Mouse (Mus musculus) lung, postnatal 4 days (tissue): Measurements from ENCODE around the gene Snapc2.
A peak's percentile ranks its signal among the peaks of the same experiment; 100 is the strongest.

ENCODE experiments used
- DNase-seq, 2 experiments: peaks; one replicate each; pipeline ENCODE4 v3.0.0; 2021

Gene Snapc2

DNA sequence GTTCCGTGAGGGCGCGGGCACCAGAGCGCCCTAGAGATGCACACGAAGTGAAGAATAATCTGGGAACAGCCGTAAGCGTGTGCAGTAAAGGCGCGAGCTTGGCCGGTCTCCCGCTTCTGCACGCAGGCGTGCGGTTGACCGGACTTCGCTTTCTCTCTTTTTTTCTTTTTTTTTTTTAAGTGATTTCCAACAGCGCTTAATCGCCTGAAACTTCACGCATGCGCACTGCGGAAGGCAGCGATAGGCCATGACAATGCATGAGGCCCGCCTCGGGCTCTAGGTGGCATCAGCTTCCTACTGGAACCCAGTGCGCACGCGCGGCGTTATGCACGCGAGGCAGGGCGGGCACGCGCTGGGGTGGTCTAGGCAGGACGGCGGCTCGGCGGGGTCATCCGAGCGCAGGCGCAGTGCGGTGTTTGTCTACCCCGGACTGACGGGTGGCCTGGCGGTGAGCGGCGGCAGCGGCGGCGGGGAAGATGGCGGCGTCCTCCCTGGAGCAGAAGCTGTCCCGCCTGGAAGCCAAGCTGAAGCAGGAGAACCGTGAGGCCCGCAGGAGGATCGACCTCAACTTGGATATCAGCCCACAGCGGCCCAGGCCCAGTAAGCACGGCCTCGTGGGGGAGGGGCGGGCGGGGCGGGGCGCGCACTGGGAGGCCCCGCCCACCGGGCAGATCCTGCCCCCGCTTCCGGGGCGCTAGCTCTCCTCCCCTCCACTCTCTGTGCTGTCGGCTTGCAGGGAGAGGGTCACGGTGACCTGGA lies 14.3 kb upstream of the Snapc2 start, which contains the start of the genes Map2k7 and Gm49320:
Gene Map2k7, plus strand, starts transcription at position 307 of the 759 bp plus-strand sequence.
Gene Gm49320, plus strand, starts transcription at position 432 of the 759 bp plus-strand sequence.
- peak; percentile 100 for DNase-seq

DNA sequence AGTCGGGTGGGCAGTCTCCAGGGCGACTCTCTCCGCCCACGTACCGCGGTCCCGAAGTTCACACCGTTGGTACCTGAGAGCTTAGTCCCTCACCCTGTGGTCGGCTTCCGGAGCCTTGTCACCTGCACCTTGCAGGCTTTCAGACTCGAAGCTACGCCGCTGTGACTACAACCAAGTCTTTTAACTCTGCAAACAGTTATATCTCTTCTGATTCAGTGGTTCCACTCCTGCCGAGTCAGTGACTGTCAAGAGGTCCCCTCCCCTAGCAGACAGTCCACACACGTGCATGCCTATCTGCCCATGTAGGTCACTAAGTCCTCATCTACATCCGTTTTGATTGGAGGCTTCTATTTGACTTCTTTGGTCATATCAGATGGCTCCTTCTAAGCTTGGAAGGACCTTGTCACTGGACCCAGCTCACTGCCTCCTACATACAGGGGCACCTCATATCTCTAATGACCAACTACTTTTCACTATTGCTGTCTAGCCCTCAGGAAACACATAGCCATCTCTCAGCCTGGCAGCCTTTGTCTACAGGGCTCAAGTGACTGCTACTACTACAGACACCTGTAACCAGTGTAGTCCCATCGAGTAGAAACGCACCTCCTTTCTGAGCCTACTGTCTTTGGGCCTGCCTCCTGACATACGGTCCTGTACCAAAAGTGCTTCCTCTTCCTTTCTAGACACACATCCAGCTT lies 13.5 kb upstream of the Snapc2 start:
- no peak for DNase-seq

DNA sequence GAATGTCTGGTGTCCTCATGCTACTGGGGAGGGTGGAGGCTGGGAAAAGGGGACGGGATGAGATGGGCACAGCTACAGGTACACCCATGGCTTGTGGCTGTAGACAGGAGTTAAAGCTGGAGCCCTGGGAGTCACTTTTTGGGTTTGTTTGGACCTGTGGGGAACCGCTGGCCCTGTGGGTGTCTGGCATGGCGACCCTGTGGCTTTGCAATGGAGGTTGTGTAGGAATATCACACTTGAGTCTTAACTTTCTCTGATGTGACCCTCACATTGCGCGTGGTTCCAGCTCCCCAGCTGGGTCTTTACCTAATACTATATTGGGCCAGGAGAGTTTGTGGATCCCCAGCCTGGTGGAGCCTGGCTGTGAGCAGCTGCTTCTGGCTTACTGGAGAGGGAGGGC lies 7.8 kb upstream of the Snapc2 start:
- no peak for DNase-seq

- DNase-seq: no peak
Measured at GRCm38 (mm10) chr8:4245737-4246136, 7.1 kb upstream of the Snapc2 start.

DNA sequence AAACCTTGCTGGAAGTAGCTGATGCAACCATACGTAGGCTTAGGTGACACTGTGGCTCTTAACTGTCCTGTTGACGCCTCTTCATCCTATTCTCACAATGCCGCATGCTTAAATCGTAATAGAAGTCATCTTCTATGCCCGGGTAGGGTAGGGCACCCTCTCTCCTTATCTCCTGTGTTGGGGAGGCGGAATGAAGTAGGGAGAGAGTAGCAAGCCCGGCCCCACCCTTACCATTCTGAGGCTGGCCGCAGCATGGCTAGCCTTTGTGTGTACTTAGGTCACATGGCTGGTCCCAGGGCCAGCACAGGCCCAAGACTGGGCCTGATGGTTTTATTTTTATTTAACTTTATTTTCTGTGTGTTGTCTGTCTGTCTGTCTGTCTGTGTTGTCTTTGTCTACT lies 5.6 kb upstream of the Snapc2 start:
- DNase-seq: no peak

- DNase-seq: no peak
Measured at GRCm38 (mm10) chr8:4247951-4248540, 4.8 kb upstream of the Snapc2 start, which contains the start of gene Tgfbr3l. Gene Tgfbr3l, plus strand, starts transcription at chr8:4248214.

- DNase-seq: no peak
Measured at GRCm38 (mm10) chr8:4249213-4249612, 3.7 kb upstream of the Snapc2 start.

DNA sequence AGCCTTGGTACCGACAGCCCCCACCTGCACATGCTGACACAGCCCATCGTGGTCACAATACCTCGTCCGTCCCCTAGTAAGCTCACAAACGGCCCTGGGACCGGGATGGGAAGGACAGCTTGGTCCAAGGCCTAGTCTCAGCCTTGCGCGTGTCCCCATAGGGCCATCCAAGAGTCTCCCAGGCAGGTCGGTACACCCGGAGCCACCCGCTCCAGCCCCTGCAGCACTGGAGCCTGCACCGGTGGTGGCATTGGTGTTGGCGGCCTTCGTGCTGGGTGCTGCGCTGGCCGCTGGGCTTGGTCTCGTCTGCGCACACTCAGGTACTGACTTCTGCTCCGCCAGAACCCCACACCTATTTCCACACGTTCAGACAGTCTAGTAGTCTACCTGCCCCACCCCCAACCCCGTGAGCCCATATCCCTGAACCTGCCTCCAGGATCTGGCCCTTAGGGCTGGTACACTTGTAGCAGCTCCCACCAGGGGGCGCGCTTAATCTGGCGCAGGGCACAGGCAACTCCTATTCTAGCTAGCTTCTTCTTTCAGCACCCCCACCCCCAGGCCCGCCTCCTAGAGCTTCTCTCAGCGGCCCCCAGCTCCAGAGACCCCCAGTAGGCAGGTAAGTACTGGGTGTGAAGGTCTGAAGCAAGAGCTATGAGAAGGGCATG lies 2.4 kb upstream of the Snapc2 start:
- peak; percentile 86 to 88 for DNase-seq

DNA sequence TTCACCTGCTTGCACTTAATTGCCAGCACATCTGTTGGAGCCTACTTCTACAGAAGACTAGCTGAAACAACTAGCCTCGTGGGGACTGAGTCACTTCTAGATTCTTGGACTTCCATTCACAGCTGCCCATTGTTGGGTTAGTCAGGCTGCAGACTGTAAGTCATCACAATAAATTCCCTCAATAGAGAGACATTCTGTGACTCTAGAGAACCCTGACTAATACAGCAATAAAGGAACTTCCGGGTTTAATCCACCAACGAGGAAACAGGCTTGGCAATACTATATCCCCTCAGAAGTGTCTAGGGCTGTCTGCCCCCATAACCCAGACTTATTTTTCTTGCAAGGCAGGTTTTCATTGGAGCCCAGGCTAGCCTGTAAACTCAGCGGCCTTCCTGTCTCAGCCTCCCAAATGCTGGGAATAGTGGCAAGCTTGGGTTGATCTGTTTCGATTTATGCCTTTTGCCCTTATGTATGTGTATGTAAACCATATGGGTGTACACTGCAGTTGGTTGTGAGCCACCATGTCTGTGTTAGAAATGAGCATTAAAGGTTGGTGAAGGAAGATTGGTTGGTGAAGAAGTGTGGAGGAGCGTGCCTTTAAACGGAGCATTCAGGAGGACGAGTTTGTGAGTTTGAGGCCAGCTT lies 642 bp upstream of the Snapc2 start:
- DNase-seq: no peak

DNA sequence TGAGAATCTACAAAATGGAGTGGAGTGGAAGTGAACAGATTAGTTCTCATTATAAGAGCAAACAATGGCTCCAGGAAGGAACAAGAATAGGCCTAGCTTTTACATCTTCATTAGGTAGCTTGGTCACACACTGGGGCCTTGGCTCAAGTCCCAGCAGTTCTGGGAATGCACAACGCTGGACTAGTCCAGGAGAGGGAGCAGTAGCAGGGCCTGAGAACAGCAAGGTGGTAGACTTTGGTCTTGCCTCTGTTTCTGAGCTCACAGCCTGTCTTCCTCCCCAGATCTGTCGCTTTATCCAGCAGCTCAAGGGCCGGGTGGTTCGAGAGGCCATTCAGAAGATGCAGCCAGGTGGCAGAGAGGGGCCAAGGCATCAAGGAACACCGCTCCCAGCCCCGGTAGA lies 1.1 kb downstream of the Snapc2 start:
- peak; percentile 54 to 65 for DNase-seq

DNA sequence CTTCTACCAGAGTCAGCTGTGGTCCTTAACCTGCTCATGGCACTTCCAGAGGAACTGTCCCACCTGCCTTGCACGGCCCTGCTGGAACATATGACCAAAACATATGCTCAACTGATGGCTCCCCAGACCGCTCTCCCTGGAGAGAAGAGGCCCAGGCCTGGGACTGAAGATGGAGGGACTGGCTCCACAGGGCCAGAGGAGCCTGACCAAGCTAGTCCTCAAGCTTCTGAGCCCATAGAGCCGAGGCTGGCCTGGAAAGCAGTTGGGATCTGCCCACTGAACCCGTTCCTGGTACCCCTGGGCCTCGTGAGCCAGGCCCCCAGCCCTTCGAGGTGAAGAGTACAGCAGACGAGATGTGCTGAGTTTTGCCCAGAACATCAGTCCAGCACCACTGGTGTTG lies 2.6 kb downstream of the Snapc2 start:
- DNase-seq: peak in 1 of 2 experiments; percentile 19

DNA sequence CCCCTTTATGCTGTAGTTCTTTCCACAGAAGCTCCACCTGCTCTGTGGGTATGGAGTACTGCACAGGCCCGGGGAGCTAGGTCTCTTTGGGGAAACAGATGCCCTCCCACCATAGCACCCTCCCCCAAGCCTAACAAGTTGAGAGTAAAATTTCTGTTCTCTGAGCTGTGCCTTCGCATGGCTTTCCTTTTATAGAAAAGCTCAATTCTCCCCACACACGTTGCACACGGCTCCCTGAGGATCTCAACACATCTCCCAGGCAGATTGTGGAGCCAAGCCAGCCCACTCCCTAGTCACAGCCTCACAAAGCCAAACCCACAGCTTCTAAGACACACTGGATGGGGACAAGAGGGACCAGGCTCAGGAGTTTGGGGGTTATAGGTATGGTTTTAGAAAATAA lies 4.0 kb downstream of the Snapc2 start:
- peak in 1 of 2 experiments; percentile 15 for DNase-seq

DNA sequence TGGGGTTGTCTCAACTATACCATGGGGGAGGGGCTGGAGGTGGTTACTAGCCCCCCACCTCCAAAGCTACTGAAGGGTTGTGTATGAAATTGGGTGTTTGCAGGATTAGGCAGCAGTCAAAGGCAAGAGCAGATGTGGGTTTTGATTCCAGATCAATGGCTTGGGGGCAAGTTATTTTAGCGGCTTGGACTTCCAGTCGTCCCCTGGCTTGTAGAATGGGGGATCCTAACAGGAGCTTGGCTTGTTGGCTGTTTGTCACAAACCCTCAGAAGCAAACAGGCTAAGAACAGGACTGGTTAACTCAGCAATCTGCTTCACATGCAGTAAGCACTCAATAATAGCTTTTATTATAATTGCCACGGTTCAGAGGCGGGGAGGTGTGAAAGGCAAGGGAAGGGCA lies 4.5 kb downstream of the Snapc2 start:
- DNase-seq: no peak

DNA sequence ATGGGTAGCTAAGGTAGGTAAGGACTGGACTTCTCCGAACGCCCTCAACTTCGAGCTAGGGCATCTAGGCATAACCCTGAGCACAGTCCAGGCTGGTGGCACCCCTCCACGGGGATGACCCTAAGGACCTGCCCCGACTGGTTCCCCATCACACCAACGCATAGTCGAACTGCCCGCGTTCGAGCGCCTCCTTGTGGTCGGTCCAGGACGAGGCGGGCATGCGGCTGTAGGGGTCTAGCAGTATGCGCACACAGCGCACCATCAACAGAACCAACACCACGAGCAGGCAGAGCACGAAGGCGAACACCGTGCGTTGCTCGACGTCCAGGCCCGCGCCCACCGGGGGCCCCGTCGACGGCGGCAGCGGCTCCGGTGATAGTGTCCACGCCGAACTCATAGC lies 5.4 kb downstream of the Snapc2 start:
- DNase-seq: peak; percentile 84 to 89

GRCm38 (mm10) chr8:4258678-4259077 lies 5.8 kb downstream of the Snapc2 start:
- DNase-seq: peak in 1 of 2 experiments; percentile 42

GRCm38 (mm10) chr8:4259125-4259804 lies 6.4 kb downstream of the Snapc2 start, which contains the start of gene Ctxn1:
Gene Ctxn1, minus strand, starts transcription at chr8:4259274.
- DNase-seq: peak; percentile 96 to 97

GRCm38 (mm10) chr8:4259805-4260170 lies 6.9 kb downstream of the Snapc2 start:
- DNase-seq: no peak

GRCm38 (mm10) chr8:4263105-4263791 lies 10.4 kb downstream of the Snapc2 start:
- no peak for DNase-seq

GRCm38 (mm10) chr8:4265160-4265914 lies 12.5 kb downstream of the Snapc2 start:
- peak in 1 of 2 experiments; percentile 34 for DNase-seq

- peak; percentile 27 to 34 for DNase-seq
Measured at GRCm38 (mm10) chr8:4267627-4268026, 14.7 kb downstream of the Snapc2 start.

GRCm38 (mm10) chr8:4269609-4270008 lies 16.7 kb downstream of the Snapc2 start:
- no peak for DNase-seq
